Mouse (Mus musculus): ENCODE results near the gene Rfx1.

The Rfx1 gene

DNA sequence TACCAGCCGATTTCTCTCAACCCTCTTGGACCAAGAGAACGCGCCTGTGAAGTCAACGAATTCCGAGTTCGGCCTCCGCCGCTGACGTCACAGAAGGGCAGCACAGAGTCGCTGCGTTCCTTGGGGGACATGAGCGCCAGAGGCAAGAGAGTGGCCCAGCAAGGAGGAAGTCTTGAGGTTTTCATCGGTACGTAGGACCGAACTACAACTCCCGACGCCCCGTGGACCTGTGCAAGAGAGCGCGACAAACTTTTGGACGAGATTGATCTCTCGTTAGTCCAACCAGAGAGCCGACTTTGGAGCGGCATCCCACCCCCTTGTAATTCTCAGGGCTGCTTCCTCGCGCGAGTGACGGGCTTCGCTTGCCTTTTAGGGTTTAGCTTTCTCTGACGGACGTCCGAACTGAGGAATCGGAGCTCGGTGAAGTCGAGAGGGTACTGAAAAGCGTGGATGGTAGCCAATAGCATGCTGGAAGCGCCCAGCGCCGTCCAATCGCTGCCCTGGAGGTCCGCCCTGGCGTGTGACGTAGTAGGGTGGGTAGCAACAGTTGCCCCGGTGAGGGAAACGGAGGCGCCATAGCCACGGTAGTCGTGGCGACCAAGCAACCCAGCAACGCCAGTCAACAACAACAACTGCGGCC lies at the start of gene Rfx1:
Gene Rfx1 (plus strand): TSS at position 544 of the 640 bp plus-strand sequence.
- peak; percentile 100 for DNase-seq

DNA sequence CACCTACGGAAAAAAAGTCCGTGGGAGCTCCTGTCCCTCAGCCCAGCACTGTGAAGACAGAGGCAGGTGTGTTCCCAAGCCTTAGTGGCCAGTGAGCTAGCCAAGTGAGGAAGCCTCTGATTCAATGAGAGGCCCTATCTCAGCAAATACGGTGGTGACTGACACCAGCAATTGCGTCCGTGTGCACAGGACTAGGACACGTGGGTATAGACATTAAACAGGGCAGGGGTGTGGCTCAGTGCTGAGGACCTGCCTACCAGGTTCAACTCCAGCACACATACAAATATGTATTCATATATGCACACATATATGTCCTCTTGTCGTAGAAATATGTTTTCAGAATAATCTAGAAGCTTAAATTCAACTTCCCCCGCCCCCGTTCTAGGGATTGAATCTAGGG lies 46.9 kb upstream of the Rfx1 start:
- no peak for DNase-seq

DNA sequence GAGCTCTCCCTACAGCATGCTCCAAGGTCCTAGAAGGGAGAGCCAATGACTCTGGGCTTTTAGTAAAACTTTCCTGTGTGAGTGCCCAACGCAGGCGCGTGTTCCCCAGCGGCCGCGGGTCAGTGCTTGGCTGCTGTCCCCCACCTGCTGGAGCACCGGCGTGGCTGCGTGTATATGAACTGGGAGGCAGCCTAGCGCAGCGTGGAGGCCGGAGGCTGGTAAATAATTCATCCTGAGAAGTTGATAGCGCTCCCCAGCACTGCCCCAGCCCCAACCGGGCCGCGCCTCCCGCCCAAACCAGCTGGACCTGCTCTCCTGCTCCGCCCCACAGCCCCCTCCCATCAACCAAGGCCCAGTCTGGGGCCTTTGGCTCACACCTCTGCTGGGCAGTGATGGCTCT lies 45.5 kb upstream of the Rfx1 start, which contains the start of gene Palm3:
Gene Palm3 (plus strand): TSS at position 376 of the 400 bp plus-strand sequence.
- peak; percentile 21 for DNase-seq

DNA sequence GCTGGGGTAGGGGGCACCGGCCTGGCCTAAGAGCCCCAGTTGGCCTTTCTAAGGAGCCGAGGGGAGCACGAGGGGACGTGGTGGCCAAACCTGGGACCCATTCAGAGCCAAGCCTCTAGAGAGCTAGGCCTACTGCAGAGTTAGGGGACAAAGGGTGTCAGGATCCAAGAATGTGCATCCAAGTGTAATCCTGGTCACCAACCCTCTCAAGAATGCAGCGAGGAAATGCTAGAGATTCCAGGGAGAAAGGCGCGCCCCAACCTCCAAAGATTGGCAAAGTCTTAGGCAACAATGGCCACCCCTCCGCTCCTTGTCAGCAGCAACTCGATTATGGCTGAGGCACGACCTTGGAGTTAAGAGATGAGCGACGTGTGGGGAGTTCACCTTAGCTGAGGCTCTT lies 45.1 kb upstream of the Rfx1 start:
- peak; percentile 32 for DNase-seq

DNA sequence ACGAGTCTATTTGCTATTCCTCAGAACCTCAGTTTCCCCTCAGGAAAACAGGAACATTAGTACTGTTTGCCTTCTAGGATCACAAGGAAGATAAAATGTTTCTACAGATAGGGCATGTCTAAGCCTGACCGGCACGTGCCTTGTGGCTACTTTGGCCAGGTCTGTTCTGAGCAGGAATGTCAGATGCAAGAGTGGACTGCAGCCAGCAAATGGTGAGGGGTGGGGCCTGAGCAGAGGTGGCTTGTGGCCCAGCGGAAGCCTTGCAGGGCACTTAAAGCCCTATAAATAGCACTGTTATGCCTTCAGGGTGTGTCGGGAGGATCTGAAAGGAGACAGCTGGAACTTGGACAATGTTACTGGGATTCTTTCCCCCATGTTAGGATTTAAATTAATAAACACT lies 43.5 kb upstream of the Rfx1 start:
- DNase-seq, result peak; percentile 83

DNA sequence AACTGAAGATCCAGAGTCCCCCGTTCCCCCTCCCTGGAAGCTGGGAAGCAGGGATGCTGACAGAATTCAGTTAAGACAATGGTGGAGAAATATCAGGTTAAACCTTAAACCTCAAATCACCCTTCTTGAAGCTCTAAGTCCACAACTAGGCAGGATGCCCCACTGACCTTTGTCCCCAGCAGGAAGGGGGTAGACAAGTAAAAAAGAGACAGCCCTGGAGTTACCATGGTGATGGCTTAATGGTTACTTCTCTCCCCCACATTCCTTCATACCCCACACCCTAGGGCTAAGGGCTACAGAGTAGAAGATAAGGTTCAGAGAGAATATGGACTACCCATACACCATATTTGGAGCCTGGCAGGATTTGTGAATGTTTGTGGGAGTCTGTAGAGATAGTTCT lies 43.0 kb upstream of the Rfx1 start:
- DNase-seq, result no peak

DNA sequence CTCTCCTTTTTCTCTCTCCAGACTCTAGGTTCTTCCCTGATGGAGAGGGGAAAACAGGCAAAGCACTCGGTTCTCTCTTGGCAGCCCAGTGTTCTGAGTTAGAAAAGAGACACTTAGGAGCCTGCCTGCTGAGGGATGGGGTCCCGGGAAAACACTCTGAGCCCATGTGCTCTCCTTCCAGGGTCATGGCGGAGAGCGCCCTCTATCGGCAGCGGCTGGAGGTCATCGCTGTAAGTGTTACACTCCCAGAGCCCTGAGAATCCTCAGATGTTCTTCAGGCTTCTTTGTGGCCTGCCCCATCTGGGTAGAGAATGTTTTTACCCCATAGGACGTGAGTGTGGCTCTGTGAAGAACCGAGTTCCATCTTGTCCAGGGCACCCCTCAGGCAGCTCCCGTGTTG lies 42.5 kb upstream of the Rfx1 start:
- peak; percentile 72 for DNase-seq

DNA sequence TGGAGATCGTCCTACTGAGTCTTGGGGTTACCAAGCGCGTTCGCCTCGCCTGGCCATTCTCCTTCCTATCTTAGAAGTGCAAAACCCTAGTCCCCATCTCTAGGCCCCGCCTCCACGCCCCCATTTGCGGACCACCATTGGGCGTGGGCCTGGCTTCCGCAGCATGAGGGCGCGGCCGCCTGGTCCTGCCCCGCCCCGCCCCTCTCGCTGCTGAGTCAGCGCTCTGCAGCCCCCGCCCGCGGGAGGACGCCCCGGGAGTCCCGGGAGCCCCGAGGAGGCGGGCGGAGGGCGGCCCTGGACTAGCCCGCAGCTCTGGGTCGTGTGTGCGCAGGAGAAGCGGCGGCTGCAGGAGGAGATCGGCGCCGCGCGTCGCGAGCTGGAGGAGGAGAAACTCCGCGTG lies 40.8 kb upstream of the Rfx1 start:
- DNase-seq, result peak; percentile 62

DNA sequence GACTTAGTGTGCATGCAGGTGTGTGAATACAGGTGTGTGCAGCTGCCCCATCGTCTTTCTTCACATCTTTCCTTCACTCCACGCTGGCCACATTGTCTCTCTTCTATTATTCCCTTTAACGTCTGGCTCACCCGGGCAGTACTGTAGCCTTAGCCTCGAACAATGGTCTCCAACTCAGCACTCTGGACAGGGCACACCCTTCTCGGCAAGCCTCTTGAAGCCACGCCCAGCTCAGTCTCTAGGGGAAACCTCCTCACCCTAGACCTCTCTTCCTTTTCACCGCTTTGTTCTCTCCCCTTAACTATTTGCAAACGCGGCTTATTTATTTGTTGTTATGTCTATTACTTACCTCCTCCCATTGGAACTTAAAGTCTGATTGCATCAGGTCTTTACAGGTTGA lies 39.2 kb upstream of the Rfx1 start:
- DNase-seq, result peak; percentile 47

DNA sequence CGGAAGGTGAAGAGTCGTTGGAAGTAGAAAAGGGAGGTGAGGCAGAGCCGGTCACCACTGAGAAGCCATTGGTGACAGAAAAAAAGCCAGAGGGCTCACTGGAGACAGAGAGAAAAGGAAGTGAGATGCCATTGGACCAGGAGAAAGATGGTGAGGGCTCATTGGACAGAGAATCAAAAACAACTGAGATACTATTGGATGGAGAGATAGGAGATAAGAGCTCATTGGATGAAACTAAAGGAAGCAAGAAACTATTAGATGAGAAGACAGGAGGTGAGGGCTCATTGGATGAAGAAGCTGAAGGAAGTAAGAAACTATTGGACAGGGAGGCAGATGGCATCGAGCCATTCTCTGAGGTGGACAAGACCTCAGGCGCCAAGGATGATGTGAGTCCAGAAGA lies 37.4 kb upstream of the Rfx1 start:
- DNase-seq, result no peak

DNA sequence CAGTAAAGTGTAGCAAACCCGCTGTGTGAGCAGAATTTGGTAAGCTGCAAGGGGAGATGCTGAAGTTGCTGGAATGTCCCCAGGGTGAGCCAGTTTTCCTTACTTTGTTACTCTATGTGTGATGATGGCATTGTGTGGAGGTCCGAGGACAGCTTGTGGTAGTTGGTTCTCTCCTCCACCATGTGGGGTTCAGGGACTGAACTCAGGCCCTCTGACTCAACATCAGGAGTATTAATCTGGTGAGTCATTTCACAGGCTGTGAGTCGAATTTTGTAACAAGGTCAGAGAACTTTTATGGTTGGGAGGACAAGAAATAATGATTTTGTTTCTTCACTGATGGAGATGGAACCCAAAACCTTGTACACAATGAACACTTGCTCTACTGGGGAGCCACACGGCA lies 33.9 kb upstream of the Rfx1 start:
- no peak for DNase-seq

DNA sequence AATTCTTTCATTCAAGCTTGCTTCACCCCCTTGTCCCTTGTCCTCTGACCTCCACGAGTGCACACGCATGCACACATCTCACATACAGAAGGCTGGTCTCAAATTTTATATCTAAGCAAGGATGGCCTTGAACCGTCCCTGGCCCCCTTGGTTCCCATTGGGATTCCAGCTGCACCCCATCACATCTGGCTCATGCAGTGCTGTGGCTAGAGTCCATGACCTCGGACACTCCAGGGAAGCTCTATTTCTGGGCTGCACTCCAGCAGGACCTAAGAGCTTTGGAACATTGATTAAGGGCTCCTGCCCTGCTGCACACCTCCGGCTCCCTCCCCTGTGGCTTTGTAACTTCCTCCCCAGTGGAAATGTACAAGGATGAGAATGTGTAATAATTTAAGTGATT lies 28.6 kb upstream of the Rfx1 start:
- DNase-seq, result no peak

DNA sequence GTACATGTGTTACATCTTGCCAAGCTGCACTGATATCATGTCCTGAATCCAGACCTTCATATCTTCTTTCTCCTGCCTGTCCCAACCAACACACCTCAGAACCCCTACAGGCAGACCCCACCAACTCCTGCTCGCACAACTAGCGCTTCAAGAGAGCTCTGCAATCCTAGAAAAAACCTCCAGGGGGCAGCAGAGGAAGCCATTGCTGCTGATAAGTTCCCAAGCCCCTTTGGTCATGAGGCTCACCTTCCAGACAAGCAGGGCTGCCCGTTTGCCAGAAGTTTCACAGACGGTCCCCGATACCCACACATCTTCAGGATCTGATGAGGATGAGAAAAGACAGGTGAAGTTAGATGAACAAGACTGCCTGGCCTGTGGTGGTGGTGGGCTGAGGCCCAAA lies 27.6 kb upstream of the Rfx1 start:
- DNase-seq, result peak; percentile 85

DNA sequence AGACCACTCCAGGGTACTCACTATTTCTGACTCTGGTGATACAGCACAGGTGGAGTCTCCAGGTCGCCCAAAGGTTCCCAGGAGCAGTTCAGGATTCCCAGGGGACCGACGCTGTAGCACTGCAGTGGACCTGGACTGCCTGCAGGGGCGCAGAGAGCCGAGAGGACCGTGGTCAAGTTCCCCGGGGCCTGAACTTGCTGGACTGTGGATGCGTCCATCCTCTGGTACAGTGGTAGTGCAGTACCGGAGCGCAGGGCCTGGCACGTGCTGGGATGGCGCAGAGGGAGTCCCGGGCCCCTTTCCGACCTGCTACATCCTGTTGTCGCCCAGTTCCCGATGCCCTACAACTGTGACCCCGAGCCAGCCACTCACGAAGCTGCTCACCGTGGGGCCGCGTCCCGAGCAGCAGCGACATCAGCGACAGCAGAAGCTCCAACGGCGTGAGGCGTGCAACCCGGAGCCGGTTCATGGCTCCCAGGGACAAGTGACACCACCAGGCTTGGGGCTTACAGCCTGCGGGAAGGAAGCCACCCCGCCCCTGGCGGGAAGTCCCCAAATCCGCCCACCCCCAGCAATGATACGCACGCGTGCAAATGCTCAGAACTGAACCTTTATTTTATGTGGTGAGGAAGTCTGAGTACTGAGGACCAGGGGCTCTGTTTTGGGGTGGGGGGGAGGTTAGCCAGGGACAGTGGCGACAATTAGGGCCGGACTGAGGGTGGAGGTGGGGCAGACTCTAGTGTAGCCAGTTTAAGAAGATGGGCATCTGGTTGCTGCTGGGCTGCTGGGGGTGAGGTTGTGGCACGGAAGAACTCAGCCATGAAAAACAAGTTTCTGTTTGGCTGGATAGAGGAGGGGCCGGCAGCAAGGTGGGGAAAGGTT lies 24.3 kb upstream of the Rfx1 start, which contains the start of gene Il27ra:
Gene Il27ra (minus strand): TSS at position 524 of the 882 bp plus-strand sequence.
- peak; percentile 84 for DNase-seq

DNA sequence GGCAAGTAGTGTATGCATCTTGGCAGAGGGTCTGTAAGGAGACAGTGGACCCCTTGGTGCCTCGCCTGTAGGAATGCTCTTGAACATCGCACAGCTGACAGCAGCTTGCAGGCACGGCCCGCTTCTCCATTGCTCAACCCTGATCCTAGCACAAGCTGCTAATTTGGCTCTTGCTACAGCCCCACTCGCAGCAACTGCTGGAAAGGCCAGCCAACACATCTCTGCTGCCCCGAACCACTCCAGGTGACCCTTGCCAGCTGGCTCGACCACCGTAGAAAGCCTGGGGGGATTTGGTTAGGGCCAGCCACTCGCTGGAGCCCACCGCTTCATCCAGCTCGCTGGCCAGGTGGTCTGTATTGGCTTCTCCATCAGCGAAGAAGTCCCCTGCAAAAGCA lies 23.7 kb upstream of the Rfx1 start:
- peak; percentile 52 for DNase-seq

DNA sequence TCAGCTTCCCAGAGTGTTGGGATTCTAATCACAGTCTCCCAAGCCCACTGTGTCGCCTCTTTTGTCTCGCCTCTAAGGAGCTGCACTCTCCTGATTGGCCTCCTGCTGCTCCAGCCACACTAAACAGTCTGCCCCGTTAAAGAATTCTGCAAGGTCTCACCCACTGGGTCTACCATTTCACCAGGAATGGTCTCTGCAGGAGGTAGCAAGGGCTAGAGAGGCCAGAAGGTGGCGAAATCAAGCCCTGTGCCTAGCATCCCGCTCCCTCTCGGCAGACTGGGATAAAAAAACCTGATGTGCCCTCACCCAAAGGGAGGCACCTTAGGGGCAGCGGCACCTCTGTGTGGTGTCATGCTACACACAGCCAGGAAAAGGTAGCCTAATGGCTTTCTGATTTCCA lies 22.5 kb upstream of the Rfx1 start:
- no peak for DNase-seq

DNA sequence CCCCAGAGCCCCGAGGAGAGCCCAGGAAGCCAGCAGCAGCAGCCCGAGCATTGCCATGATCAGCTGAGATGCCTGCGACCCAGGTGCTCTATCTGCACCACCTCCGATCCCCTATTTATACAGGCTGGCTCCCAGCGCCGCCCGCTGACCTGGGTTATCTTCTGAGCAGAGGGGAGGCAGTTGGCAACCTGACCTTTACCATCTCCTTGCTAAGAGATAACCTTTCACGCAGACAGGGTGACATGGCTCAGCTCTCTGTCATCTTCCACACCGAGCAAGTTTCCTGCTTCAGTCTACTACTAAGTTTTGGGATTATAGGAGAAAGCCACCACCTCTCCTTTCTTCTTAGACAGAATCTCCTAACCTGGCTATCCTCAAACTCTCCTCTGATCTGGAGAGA lies 21.7 kb upstream of the Rfx1 start, which contains the start of gene Rln3:
Gene Rln3 (minus strand): TSS at position 101 of the 400 bp plus-strand sequence.
- no peak for DNase-seq

DNA sequence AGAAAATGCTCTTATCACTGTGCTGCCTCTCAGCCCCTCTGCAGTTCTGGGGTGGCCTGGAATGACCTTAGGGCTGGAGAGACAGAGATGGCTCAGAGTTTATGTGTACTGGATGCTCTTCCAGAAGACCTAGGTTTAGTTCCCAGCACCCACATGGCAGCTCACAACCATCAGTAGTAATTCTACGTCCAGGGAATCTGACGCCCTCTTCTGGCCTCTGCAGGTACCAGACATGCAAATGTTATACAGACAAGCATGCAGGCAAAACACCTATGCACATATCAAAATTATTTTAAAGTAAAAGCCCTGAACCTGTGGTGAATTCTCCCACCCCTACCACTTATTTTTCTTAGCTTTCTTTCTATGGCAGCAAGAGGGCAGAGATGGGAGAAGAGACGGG lies 20.1 kb upstream of the Rfx1 start:
- DNase-seq, result no peak

DNA sequence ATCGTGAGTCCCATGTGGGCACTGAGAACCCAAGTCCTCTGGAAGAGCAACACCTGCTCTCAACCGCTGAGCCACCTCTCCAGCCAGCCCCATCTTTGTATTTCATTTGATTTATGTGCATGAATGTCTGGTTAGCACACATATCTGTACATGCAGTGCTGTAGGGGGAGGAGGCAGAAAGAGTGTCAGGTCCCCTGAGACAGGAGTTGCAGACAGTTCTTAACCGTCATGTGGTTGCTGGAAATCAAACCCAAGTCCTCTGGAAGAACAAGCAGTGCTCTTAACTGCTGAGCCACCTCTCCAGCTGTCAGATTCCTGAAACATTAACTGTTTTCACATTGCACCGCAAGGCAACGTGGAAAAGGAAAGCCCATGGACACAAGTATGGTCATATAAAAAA lies 18.5 kb upstream of the Rfx1 start:
- DNase-seq, result no peak

DNA sequence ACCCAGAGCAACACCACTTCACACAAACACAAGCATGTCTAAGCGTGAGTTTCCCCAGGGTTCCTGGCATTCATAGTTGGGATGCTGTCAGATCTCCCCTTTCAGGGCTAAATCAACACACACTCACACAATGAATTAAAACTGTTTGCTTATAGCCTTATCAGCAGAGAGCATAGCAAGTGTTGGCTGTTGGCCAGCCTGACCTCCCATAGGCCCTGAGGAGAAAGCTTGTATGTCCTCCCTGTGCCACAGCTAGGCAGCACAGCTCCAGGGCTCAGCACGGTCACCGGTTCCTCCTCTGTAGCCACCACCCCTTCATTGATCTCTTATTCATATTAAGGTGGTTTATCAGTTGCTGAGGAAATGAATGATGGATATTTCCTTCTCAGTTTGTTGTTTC lies 13.9 kb upstream of the Rfx1 start:
- no peak for DNase-seq

DNA sequence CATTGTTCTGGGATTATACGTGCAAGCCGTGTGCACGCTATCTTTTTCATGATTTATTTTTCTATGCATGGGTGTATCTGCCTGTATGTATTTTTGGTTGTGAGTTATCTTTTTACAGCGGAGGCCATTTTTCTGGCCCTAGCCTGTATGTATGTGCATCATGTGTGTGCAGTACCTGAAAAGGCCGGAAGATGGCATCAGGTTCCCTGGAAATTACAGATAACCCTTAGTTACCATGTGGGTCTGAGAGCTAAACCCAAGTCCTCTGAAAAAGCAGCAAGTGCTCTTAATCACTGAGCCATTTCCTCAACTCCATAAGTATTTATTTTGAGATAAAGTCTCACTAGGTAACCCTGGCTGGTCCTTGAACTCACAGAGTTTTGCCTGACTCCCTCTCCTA lies 13.4 kb upstream of the Rfx1 start:
- DNase-seq, result no peak

DNA sequence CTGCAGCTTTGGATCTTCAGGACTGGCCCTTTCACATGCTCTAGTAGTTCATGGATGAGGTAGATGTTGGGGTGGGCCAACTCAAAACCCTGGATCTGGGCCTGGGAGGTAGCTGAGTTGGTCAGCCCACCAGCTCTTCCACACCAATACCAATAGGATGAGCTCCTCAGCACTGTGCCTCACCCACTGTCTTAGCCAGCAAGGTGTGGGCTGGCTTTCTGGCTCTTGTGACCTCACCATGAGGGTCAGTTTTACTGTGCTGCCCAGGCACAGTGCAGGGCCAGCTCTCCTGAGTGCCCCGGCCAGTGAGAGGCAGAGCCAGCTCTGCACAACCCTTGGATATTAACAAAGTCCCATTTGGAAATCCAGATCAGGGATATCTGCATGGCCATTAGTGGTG lies 8.8 kb upstream of the Rfx1 start:
- DNase-seq, result no peak

DNA sequence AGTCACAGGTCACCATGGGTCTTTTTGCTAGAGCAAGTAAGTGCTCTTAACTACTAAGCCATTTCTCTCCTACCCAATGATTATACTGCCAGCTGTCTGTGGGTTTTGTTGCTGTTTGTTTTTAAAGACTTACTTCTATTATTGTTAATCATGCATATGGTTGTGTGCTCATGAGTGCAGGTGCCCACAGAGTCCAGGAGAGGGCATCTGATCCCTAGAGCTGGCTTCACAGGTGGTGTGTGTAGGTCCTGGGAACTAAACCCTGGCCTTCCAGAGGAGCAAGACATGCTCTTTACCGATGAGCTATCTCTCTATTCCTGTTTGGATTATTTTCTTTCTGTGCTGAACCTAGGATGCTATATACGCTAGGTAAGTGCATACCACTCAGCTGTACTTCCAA lies 7.4 kb upstream of the Rfx1 start:
- DNase-seq, result no peak

DNA sequence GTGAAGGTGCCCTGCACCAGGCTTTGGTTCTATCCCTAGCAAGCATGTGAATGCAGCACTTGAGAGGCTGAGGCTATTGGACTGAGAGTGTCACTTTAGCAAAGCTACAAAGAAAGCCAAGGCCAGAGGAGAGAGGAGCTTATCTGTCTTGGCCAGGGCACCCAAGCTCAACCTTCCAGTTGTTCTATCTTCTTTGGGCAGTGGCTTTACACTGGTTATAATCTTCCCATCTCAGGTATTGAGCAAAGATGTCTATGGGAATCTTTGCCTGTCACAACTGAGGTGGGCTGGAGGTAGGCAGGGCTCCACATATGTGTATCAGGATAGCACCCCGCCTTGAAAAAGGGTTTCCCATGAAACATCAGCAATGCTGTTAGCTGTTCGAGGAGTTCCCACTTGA lies 6.4 kb upstream of the Rfx1 start:
- DNase-seq, result no peak

All from lung, postnatal 10 days (tissue).